Mouse (Mus musculus): ENCODE results near the gene Csn1s1. TPM values are rescaled to one million over a fixed set of nuclear protein-coding genes. Genes with fewer than 3 reads are reported as not detected.

The Csn1s1 gene
- total RNA-seq (2012; rRNA removed) (not detected in 2 replicates), total RNA-seq (2014; rRNA removed) (not detected in 2 replicates), polyA plus RNA-seq (2012; ENCODE audit: insufficient read length, low read depth) (not detected in 2 replicates)

DNA sequence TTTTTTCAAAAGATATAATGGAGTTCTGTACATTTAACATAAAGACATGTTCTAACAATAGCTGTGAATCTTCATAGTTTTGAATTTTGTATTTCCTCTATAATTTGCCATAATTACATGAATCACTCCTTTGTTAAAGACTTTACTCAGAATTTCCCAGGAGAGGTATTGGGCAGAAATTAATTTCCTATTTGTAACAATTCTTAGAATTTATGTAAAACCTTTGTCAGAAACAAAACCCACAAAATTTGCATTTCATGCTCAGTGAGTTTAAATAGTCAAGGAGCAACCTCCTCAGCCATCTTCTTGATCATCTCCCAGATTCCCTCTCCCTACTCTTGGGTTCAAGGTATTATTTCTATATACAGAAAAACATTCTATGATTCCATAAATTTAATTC lies at the start of gene Csn1s1:
Gene Csn1s1 (plus strand): TSS at position 301 of the 400 bp plus-strand sequence.
- no peak within 1 kb of the TSS for H3K4me3 ChIP-seq (replicated peaks in 1 of 3; ENCODE audit: low read depth in 2 of 3, low read length in 2 of 3, poor library complexity in 1 of 3)
- H3K9ac ChIP-seq (ENCODE audit: insufficient read depth, low read depth), result no peak within 1 kb of the TSS
- H3K27ac ChIP-seq (ENCODE audit: insufficient read depth, low read depth), result no peak within 1 kb of the TSS
- H3K9me3 ChIP-seq (replicated peaks; ENCODE audit: low read length), result no peaks in the 10 kb centered on the region
- H3K27me3 ChIP-seq (replicated peaks), result no peaks in the 10 kb centered on the region
- H3K4me2 ChIP-seq (ENCODE audit: insufficient read depth, low read depth, poor library complexity, severe bottlenecking), result no peak within 1 kb of the TSS
- in situ Hi-C loops (cut with MboI; ENCODE audit: low pct_ligation_motif_present, low pct_unique_long_range_greater_than_20kb, low sequenced_read_pairs) (no loop called here), dilution Hi-C loops (cut with MboI; ENCODE audit: extremely low pct_ligation_motif_present, extremely low pct_unique_long_range_greater_than_20kb, low sequenced_read_pairs) (no loop called here)
- TF ChIP-seq SMC3 (IDR thresholded peaks at IDR 0.05; ENCODE audit: low read depth, low read length) (no peak), JUN (IDR thresholded peaks at IDR 0.05; ENCODE audit: insufficient read depth, low read depth, low read length) (no peak), POLR2A (IDR thresholded peaks at IDR 0.05; ENCODE audit: low read depth, low read length) (no peak), MAFK (IDR thresholded peaks at IDR 0.05; ENCODE audit: insufficient replicate concordance, low read length) (no peak), MYC (IDR thresholded peaks at IDR 0.05; ENCODE audit: low read depth, low read length) (no peak), RAD21 (IDR thresholded peaks at IDR 0.05; ENCODE audit: low read depth, low read length) (no peak), USF1 (IDR thresholded peaks at IDR 0.05; ENCODE audit: low read depth, low read length) (no peak), CHD2 (IDR thresholded peaks at IDR 0.05; ENCODE audit: low read length) (no peak), HCFC1 (IDR thresholded peaks at IDR 0.05; ENCODE audit: low read depth, low read length) (no peak), PAX5 (IDR thresholded peaks at IDR 0.05; ENCODE audit: low read length) (no peak), RCOR1 (conservative IDR thresholded peaks at IDR 0.05; ENCODE audit: low read depth, low read length) (no peak), MEF2A (IDR thresholded peaks at IDR 0.05; ENCODE audit: borderline replicate concordance, low read depth, low read length) (no peak), NRF1 (IDR thresholded peaks at IDR 0.05; ENCODE audit: low read depth, low read length) (no peak), EP300 (IDR thresholded peaks at IDR 0.05; ENCODE audit: low read length) (no peak), MAZ (IDR thresholded peaks at IDR 0.05; ENCODE audit: low read depth, low read length) (no peak)
- H3K79me2 ChIP-seq (replicated peaks; ENCODE audit: control insufficient read depth, extremely low read depth, insufficient read depth, poor library complexity, severe bottlenecking), result no peaks in the 10 kb centered on the region
- H3K36me3 ChIP-seq (replicated peaks in 1 of 2; ENCODE audit: control insufficient read depth in 1 of 2, insufficient read depth in 1 of 2, low read length in 1 of 2), result no peaks in the 10 kb centered on the region
- DNase-seq (ENCODE audit: extremely low read depth), result peak; percentile 37
- no peaks in the 10 kb centered on the region; a peak in 1 of 4 replicates for H3K4me1 ChIP-seq (ENCODE audit: control insufficient read depth in 1 of 2, insufficient read depth in 2 of 2)

DNA sequence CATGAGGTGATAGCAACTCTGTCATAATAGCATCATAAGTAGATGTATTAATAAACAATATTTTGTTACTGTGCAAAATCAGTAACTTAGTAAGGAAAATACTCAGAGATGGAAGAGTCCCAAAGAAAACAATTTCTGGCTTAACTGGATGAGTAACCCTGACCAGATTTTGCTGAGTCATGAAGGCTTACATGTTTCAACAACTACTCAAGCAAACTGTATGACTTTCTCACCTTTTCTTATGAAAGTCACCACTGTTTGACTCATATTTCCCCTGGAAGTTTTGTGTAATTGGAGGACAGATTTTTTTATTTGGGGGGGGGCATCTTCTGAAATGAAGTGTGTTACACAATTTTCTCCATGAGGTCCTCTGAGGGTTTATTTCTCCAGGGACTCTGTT lies 43.3 kb upstream of the Csn1s1 start:
- Histone ChIP-seq H3K4me1 (ENCODE audit: control insufficient read depth in 1 of 2, insufficient read depth in 2 of 2) (no peaks in the 10 kb centered on the region), H3K9ac (ENCODE audit: insufficient read depth, low read depth) (no peak overlapping the region), H3K36me3 (replicated peaks in 1 of 2; ENCODE audit: control insufficient read depth in 1 of 2, insufficient read depth in 1 of 2, low read length in 1 of 2) (no peaks in the 10 kb centered on the region), H3K79me2 (replicated peaks; ENCODE audit: control insufficient read depth, extremely low read depth, insufficient read depth, poor library complexity, severe bottlenecking) (no peaks in the 10 kb centered on the region), H3K9me3 (replicated peaks; ENCODE audit: low read length) (no peaks in the 10 kb centered on the region), H3K4me2 (ENCODE audit: insufficient read depth, low read depth, poor library complexity, severe bottlenecking) (no peak overlapping the region), H3K27me3 (replicated peaks) (no peaks in the 10 kb centered on the region), H3K4me3 (replicated peaks in 1 of 3; ENCODE audit: low read depth in 2 of 3, low read length in 2 of 3, poor library complexity in 1 of 3) (no peak overlapping the region), H3K27ac (ENCODE audit: insufficient read depth, low read depth) (no peak overlapping the region)
- dilution Hi-C loops (cut with MboI; ENCODE audit: extremely low pct_ligation_motif_present, extremely low pct_unique_long_range_greater_than_20kb, low sequenced_read_pairs) (no loop called here), in situ Hi-C loops (cut with MboI; ENCODE audit: low pct_ligation_motif_present, low pct_unique_long_range_greater_than_20kb, low sequenced_read_pairs) (no loop called here)
- peak; percentile 9 for DNase-seq (ENCODE audit: extremely low read depth)
- TF ChIP-seq ZMIZ1 (IDR thresholded peaks at IDR 0.05; ENCODE audit: low read depth, low read length), result no peak
- TF ChIP-seq MAFK (IDR thresholded peaks at IDR 0.05; ENCODE audit: insufficient replicate concordance, low read length), result peak; percentile 60; the same call in 1 of the 2 replicates

Data from CH12.LX (cell line).